Mouse (Mus musculus): Measurements from ENCODE around the gene Mpst.

The Mpst gene

DNA sequence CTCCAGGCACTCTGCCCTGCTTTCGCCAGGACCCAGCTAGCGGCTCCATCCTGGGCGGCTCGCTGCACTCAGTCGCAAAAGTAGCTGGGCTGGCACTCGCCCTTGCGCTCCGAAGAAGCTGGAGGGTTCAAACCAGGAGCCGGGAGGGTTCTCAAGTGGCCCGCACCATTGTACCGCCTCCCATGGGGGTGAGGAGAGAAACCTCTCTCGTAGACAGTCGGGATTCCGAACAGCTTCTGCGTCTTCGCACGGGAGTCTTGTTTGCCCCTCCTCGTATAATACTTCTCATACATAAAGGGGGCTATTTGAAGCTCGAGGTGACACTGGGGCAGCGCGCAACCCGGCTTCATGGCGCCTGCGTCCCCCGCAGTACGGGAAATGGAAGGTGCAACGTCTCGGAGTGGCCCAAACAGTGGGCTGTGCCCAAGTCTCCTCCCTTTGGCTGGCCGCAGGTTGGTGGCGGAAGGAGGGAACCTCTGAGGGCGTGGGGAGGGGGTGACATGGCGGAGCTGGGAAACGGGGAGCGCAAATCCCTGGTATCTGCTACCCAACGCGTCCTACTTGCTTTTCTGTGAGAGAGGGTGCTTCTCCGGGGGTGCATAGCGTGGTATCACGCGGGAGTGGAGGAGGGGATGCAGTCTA lies at the start of gene Mpst:
Mpst (plus strand) TSS at position 124 of the 642 bp plus-strand sequence.
- in situ Hi-C loops (cut with MboI; ENCODE audit: unreplicated experiment in 2 of 2), result no loop called here

GRCm38 (mm10) chr15:78365916-78366315 lies 40.3 kb upstream of the Mpst start:
- in situ Hi-C loops (cut with MboI; ENCODE audit: unreplicated experiment in 2 of 2), result loop anchor here (5.0 to 25.0 kb wide), 4 partner anchors 184 to 579 kb away; no protein-coding TSS in a partner anchor

DNA sequence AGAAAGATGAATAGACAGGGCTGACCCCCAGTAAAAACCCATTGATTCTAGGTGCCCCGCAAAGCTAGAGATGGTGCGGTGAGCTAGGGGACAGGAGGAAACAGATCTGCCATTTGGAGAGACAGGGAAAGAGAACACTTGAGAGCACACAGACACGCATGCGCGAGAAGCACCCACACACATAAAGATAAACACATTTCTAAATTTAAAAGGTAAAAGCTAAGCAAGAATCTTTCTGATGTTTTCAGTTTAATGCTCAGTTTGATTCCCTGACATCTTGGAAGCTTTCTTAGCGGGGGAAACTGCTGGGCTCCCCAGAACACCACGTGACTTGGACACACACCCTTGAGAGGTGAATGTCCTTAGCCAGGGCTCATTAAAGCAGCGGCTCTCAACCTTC lies 39.3 kb upstream of the Mpst start:
- in situ Hi-C loops (cut with MboI; ENCODE audit: unreplicated experiment in 2 of 2), result loop anchor here (5.0 to 25.0 kb wide), 4 partner anchors 185 to 580 kb away; no protein-coding TSS in a partner anchor

DNA sequence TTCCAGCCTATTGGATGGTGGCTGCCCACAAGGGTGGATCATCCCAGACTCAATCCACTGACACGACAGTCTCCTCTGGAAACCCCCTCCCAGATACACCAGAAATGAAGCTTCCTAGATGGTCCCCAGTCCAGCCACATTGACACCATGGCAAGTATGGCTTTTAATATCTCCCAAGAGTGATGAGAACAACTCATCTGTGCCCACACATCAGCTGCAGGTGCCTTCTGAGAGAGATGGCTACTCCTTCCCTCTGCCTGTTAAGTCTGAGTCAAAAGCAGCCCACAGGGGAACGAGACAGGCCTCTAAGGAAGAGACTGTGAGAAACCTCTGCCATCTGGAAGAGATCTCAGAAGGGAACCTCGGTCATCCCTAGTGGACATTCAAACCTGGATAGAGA lies 38.4 kb upstream of the Mpst start:
- in situ Hi-C loops (cut with MboI; ENCODE audit: unreplicated experiment in 2 of 2), result loop anchor here (5.0 to 25.0 kb wide), 4 partner anchors 186 to 581 kb away; no protein-coding TSS in a partner anchor

- in situ Hi-C loops (cut with MboI; ENCODE audit: unreplicated experiment in 2 of 2), result loop anchor here (5.0 to 25.0 kb wide), 4 partner anchors 187 to 582 kb away; no protein-coding TSS in a partner anchor
Observed at GRCm38 (mm10) chr15:78368926-78369346, 37.3 kb upstream of the Mpst start.

- in situ Hi-C loops (cut with MboI; ENCODE audit: unreplicated experiment in 2 of 2), result loop anchor here (5.0 to 25.0 kb wide), 4 partner anchors 187 to 582 kb away; no protein-coding TSS in a partner anchor
Observed at GRCm38 (mm10) chr15:78369641-78370040, 36.6 kb upstream of the Mpst start.

- in situ Hi-C loops (cut with MboI; ENCODE audit: unreplicated experiment in 2 of 2), result loop anchor here in 1 of 2 experiments (25.0 kb wide), 1 partner anchor 585 kb away; no protein-coding TSS in a partner anchor
Observed at GRCm38 (mm10) chr15:78372796-78373195, 33.4 kb upstream of the Mpst start.

- in situ Hi-C loops (cut with MboI; ENCODE audit: unreplicated experiment in 2 of 2), result loop anchor here in 1 of 2 experiments (25.0 kb wide), 1 partner anchor 587 kb away; no protein-coding TSS in a partner anchor
Observed at GRCm38 (mm10) chr15:78374204-78374603, 32.0 kb upstream of the Mpst start.

DNA sequence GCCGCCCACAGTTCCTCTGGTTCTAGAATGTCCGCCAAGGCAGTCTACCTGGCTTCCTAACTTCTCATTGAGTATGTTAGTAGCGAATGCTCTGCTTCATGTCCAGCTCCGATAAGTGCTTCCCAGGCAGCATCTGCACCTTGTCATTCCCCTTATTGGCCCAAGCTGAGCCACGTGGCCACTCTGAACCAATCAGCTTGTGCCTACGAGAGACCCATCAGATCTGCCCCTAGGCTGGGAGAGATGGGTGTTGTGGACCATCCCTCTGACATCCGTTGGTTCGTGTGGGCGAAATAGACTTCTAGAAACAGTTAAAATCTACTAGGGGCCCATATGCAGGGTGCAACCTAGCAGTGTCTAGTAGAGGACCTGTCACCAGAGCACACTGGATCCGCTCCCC lies 28.4 kb upstream of the Mpst start:
- in situ Hi-C loops (cut with MboI; ENCODE audit: unreplicated experiment in 2 of 2), result no loop called here

DNA sequence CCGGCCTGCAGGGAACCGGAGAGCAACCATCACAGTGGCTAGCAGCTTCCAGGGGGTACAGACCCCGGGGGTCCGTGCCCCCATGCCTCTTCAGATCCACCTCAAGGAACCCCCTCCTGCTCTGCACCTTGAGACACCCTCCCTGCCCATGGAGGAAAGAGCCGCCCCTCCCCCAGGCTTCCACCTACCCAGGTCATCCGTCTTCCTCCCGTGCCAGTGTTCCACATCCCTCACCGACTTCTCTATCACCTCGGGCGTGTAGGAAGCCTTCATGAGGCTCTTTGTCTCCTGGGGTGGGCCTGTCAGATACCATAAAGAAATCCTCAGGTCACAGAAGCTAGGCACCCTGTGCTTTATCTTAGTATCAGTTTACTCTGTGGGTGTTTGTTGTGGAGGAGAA lies 27.7 kb upstream of the Mpst start:
- in situ Hi-C loops (cut with MboI; ENCODE audit: unreplicated experiment in 2 of 2), result no loop called here

DNA sequence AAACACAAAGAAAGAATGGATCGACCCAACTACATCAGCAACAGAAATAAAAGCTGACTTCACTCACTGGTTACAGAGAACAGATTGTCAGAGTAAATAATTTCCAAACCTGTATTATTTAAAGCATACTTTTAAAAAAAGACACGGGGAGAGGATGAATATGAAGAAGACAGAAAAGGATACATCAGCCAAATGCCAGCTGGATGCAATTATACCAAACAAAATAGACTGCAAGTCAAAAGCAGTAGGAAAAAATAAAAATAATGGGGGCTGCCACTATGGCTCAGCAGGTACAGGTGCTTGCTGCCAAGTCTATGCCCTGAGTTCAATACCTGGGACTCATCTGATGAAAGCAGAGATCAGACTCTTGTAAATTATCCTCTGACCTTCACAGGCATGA lies 26.0 kb upstream of the Mpst start:
- in situ Hi-C loops (cut with MboI; ENCODE audit: unreplicated experiment in 2 of 2), result no loop called here

GRCm38 (mm10) chr15:78380741-78381140 lies 25.5 kb upstream of the Mpst start:
- in situ Hi-C loops (cut with MboI; ENCODE audit: unreplicated experiment in 2 of 2), result no loop called here

GRCm38 (mm10) chr15:78382115-78382514 lies 24.1 kb upstream of the Mpst start:
- in situ Hi-C loops (cut with MboI; ENCODE audit: unreplicated experiment in 2 of 2), result no loop called here

DNA sequence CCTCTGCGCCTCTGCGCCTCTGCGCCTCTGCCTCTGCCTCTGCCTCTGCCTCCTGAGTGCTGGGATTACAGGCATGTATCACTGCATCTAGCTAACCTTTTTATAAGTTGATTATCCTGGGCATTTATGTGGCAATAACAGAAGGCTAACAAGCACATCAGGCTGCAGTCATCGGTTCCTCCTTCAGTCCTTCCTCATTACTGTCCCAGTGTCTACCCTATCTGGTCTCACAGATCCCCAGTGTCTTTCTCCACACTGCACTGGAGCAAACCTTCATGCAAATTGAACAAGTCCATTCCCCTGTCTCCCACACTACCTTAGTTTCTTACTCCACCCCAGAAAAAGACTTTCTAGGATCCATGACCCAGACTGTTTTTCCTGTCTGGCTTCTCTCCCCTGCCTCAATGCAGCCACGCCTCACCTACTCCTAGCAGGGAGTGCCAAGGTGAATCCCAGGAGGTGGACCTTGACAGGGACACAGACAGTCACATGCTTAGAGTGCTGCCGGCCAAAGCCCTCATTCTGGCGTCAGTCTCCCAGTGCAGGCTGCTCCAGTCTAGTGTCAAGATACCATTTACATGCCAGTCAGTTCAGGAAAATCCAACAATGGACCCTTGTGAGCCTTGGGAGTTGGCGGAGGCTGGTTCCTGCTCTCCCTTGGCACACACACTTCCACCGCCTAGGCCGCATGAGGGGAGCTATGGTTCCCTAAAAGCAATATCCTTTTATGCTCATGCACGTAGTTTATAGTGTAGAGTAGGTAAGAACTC lies 22.6 kb upstream of the Mpst start:
- in situ Hi-C loops (cut with MboI; ENCODE audit: unreplicated experiment in 2 of 2), result no loop called here

- in situ Hi-C loops (cut with MboI; ENCODE audit: unreplicated experiment in 2 of 2), result no loop called here
Observed at GRCm38 (mm10) chr15:78384220-78385116, 21.7 kb upstream of the Mpst start.

GRCm38 (mm10) chr15:78385564-78385963 lies 20.7 kb upstream of the Mpst start:
- in situ Hi-C loops (cut with MboI; ENCODE audit: unreplicated experiment in 2 of 2), result no loop called here

DNA sequence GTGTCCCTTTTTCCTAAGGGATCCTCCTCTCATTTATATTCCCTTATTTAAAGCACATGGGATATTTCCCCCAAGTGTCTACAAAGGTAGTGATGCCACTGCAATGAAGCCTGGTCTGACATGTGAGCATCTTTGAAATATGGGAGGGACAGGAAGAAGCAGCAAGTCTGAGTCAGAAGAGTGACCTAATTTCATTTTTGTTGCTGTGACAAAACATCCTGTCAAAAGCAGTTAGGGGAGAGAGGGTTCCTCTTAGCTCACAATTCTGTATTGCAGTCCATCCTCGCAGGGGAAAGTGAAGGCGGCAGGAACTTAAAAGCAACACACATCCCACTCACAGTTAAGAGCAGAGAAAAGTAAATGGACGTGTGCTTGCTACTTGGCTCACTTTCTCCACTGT lies 15.4 kb upstream of the Mpst start:
- in situ Hi-C loops (cut with MboI; ENCODE audit: unreplicated experiment in 2 of 2), result no loop called here

GRCm38 (mm10) chr15:78395478-78395962 lies 10.7 kb upstream of the Mpst start, which contains the start of gene Tex33:
Gene Tex33 (minus strand): TSS chr15:78395912.
- in situ Hi-C loops (cut with MboI; ENCODE audit: unreplicated experiment in 2 of 2), result no loop called here

DNA sequence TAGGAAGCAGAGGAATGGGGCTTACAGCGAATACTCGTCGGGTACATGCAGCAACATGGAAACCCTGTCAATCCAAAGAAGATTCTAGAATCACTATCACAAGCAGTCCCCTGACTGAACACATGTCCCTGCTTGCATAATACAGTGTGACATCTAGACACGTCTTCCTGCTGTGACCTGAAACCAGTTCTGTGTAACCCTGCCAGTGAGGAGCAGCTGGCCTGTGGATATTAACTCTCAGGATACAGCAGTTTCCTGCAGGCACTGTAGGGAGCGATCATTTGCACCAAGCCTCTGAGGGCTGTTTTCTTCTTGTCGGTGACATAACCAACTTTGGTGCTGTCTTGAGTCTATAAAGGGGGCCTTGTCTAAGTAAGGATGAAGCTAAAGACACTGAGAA lies 4.9 kb upstream of the Mpst start:
- in situ Hi-C loops (cut with MboI; ENCODE audit: unreplicated experiment in 2 of 2), result no loop called here

DNA sequence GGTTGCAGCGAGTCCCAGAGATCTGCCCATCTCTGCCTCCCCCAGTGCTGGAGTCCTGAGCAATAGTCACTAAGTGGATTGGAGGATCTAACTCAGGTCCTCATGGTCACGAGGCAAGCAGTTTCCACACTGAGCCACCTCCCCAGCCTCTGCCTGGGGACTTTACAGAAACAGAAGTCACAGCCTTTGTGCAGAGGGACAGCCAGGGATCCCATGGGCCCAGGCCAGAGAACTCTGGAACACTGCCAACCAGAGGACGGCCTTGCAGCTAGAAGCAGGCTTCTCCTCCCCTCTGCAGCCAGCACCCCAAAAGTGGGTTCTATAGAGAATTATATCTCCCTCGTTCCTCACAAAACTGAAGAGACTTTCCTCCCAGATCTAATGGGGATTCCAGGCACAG lies 4.3 kb upstream of the Mpst start:
- in situ Hi-C loops (cut with MboI; ENCODE audit: unreplicated experiment in 2 of 2), result no loop called here
